Mouse (Mus musculus): Measurements from ENCODE around the gene A930002H24Rik. TPM values are rescaled to one million over a fixed set of nuclear protein-coding genes. Genes with fewer than 3 reads are reported as not detected.

The A930002H24Rik gene
- polyA plus RNA-seq, 1 experiment = not detected

DNA sequence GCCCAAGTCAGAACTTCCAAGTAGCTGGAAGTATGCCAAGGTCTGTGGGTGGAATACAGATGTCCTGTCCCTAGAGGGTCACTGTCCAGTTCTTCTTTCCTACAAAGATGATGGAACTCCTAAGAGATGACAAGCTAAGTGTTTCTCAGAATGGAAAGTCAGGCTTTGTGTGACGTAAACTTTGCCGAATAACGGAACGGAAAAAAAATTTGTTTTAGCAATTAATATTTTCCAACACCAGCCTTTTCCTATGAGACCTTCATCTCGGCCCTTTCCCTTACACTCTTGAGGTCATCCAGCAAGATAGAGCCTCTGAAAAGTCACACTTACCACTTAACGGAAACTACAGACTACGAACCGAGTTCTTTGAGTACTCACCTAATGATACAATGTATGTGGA, 25.4 kb downstream of the A930002H24Rik start:
- no peaks in the 10 kb centered on the region for H3K27me3 ChIP-seq (ENCODE audit: control insufficient read depth, insufficient read depth, low read length)
- no peaks in the 10 kb centered on the region for H3K36me3 ChIP-seq (ENCODE audit: control insufficient read depth, insufficient read depth, low read length)
- H3K4me3 ChIP-seq (ENCODE audit: low read depth, low read length) = no peak overlapping the region
- no peak overlapping the region for H3K27ac ChIP-seq (ENCODE audit: insufficient read depth, low read depth, low read length)
- TF ChIP-seq CTCF (IDR thresholded peaks at IDR 0.05; ENCODE audit: extremely low read depth, insufficient read length, insufficient replicate concordance, low read depth, low read length) (no peak), POLR2A (IDR thresholded peaks at IDR 0.05; ENCODE audit: low read depth, low read length) (no peak)
- H3K4me1 ChIP-seq (ENCODE audit: control insufficient read depth, insufficient read depth, insufficient read length, low read length) = no peaks in the 10 kb centered on the region
- 82% methylated on average over 8 of the region's 8 CpGs for WGBS

DNA sequence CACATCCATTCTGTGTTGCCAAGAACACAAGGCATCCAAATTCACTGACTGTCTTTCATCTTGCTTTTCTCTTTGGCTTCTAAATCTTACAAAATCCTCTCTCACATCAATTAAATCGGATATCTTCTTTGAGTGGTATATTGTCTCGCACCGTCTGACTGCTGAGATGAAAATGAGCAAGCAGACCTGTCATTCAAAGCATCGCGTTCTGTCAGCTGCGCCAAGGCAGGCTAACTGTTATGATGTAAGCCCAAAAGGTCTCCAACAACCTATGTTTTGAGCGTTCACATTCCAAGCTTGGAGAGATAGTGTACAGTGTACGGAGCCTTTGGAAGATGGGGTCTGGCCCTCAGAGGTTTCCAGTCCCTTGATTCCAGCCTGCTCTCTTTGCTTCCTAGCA, 26.9 kb downstream of the A930002H24Rik start:
- H3K36me3 ChIP-seq (ENCODE audit: control insufficient read depth, insufficient read depth, low read length) = no peaks in the 10 kb centered on the region
- 87% methylated on average over 8 of the region's 8 CpGs for WGBS
- no peak overlapping the region for H3K4me3 ChIP-seq (ENCODE audit: low read depth, low read length)
- no peaks in the 10 kb centered on the region for H3K4me1 ChIP-seq (ENCODE audit: control insufficient read depth, insufficient read depth, insufficient read length, low read length)
- H3K27ac ChIP-seq (ENCODE audit: insufficient read depth, low read depth, low read length) = no peak overlapping the region
- no peaks in the 10 kb centered on the region for H3K27me3 ChIP-seq (ENCODE audit: control insufficient read depth, insufficient read depth, low read length)
- no peak for TF ChIP-seq POLR2A (IDR thresholded peaks at IDR 0.05; ENCODE audit: low read depth, low read length)
- TF ChIP-seq CTCF (IDR thresholded peaks at IDR 0.05; ENCODE audit: extremely low read depth, insufficient read length, insufficient replicate concordance, low read depth, low read length) = no peak

DNA sequence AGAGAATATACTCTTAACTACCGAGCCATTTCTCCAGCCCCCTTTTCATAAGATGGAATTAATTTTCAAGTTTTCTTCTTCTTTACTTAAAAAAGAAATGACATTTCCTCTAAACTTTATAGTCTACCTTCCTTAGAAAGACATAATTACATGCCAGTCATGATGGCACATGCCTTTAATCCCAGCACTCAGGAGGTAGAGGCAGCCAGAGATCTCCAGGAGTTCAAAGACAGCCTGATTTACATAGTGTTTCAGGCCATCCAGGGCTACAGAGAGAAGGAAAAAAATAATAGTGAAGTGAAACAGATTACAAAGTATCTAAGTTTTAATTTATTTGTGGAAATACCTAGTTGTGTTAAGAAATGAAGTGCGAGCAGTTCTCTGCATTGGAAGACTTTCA, 27.4 kb downstream of the A930002H24Rik start:
- Histone ChIP-seq H3K4me3 (ENCODE audit: low read depth, low read length) (no peak overlapping the region), H3K36me3 (ENCODE audit: control insufficient read depth, insufficient read depth, low read length) (no peaks in the 10 kb centered on the region), H3K27me3 (ENCODE audit: control insufficient read depth, insufficient read depth, low read length) (no peaks in the 10 kb centered on the region), H3K27ac (ENCODE audit: insufficient read depth, low read depth, low read length) (no peak overlapping the region), H3K4me1 (ENCODE audit: control insufficient read depth, insufficient read depth, insufficient read length, low read length) (no peaks in the 10 kb centered on the region)
- WGBS = 82% methylated on average over 2 of the region's 2 CpGs
- TF ChIP-seq CTCF (IDR thresholded peaks at IDR 0.05; ENCODE audit: extremely low read depth, insufficient read length, insufficient replicate concordance, low read depth, low read length) (no peak), POLR2A (IDR thresholded peaks at IDR 0.05; ENCODE audit: low read depth, low read length) (no peak)

DNA sequence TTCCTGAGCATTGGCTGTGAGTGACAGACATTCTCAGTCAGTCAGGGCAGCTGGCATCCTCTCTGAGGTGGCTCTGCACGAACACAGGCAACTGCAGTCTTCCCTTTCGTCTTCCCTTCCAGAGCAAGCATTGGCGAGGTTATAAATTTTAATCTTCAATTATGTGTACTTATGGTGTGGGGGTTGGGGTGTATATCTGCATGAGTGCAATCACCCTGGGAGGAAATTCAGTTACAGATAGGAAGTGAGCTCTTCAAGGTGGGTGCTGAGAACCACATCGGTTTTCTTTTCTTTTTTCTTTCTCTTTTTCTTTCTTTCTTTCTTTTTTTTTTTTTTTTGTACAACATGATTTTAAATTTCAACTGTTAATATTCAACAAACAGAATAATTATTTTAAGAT, 32.0 kb downstream of the A930002H24Rik start:
- Histone ChIP-seq H3K4me1 (ENCODE audit: control insufficient read depth, insufficient read depth, insufficient read length, low read length) (no peaks in the 10 kb centered on the region), H3K27me3 (ENCODE audit: control insufficient read depth, insufficient read depth, low read length) (no peaks in the 10 kb centered on the region)
- 23% methylated on average over 4 of the region's 4 CpGs for WGBS

DNA sequence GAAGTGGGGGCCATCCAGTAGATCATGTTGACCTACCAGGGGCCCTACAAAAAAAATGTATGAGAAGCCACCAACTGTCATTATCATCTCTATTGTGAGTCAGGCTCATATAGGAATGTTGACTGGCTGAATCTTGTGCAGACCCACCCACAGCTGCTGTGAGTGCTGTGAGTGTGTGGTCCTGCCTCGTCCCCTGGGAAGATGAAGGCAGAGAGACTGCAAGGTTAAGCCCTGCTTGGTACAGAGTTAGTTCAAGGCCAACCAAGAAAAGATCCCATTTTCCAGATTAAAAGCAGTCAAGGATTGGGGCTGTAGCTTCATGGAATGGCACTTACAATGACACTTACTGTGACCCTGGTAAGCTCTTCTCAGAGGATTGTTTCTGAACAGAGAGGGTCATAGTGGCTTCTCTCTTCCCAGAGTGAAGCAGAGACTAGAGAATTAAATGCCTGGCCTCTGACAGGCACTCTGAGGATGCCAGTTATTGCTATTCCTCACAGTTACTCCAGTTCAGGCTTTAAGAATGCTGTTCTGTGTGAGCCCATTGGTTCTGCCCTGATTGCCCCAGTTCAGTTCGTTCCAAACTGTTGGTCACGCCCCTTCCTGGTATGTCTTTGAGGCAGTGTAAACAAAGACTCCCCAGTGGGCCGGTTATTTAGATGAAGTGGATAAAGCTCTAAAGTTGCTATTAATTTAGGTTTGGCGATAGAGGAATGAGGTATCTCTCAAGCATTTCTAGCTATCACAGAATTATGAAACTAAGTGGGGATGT, 34.8 kb downstream of the A930002H24Rik start:
- H3K4me1 ChIP-seq (ENCODE audit: control insufficient read depth, insufficient read depth, insufficient read length, low read length) = no peaks in the 10 kb centered on the region

More for the DNA sequence above, 32.0 kb downstream of the A930002H24Rik start:
- no peak overlapping the region for H3K4me3 ChIP-seq (ENCODE audit: low read depth, low read length)
- H3K27ac ChIP-seq (ENCODE audit: insufficient read depth, low read depth, low read length) = no peak overlapping the region
- TF ChIP-seq CTCF (IDR thresholded peaks at IDR 0.05; ENCODE audit: extremely low read depth, insufficient read length, insufficient replicate concordance, low read depth, low read length) (no peak), POLR2A (IDR thresholded peaks at IDR 0.05; ENCODE audit: low read depth, low read length) (no peak)
- no peaks in the 10 kb centered on the region for H3K36me3 ChIP-seq (ENCODE audit: control insufficient read depth, insufficient read depth, low read length)

DNA sequence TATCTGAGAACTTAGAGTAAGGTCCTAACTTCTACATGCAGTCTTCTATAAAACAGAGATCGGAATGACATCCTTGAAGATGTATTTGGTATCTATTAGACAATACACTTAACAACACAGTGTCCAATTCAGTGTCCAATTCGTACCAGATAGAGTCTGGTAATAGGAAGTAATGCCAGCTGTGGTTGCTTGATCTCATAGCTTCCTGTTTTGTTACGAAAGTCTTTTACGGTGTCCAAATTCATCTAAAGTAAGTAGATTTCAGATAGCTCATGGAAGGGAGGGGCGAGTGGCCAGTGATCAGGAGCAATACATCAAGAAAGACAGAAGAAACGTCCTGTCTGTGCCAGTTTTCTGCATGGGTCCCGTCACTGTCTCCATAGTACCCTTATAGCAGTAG, 36.8 kb downstream of the A930002H24Rik start:
- H3K27ac ChIP-seq (ENCODE audit: insufficient read depth, low read depth, low read length) = no peak overlapping the region
- no peaks in the 10 kb centered on the region for H3K27me3 ChIP-seq (ENCODE audit: control insufficient read depth, insufficient read depth, low read length)
- no peaks in the 10 kb centered on the region for H3K4me1 ChIP-seq (ENCODE audit: control insufficient read depth, insufficient read depth, insufficient read length, low read length)
- H3K36me3 ChIP-seq (ENCODE audit: control insufficient read depth, insufficient read depth, low read length) = no peaks in the 10 kb centered on the region
- TF ChIP-seq CTCF (IDR thresholded peaks at IDR 0.05; ENCODE audit: extremely low read depth, insufficient read length, insufficient replicate concordance, low read depth, low read length) (no peak), POLR2A (IDR thresholded peaks at IDR 0.05; ENCODE audit: low read depth, low read length) (no peak)
- 64% methylated on average over 7 of the region's 7 CpGs for WGBS
- no peak overlapping the region for H3K4me3 ChIP-seq (ENCODE audit: low read depth, low read length)

More for the DNA sequence above, 34.8 kb downstream of the A930002H24Rik start:
- TF ChIP-seq CTCF (IDR thresholded peaks at IDR 0.05; ENCODE audit: extremely low read depth, insufficient read length, insufficient replicate concordance, low read depth, low read length) (no peak), POLR2A (IDR thresholded peaks at IDR 0.05; ENCODE audit: low read depth, low read length) (no peak)
- Histone ChIP-seq H3K4me3 (ENCODE audit: low read depth, low read length) (no peak overlapping the region), H3K27ac (ENCODE audit: insufficient read depth, low read depth, low read length) (no peak overlapping the region), H3K36me3 (ENCODE audit: control insufficient read depth, insufficient read depth, low read length) (no peaks in the 10 kb centered on the region), H3K27me3 (ENCODE audit: control insufficient read depth, insufficient read depth, low read length) (no peaks in the 10 kb centered on the region)
- 34% methylated on average over 5 of the region's 5 CpGs for WGBS

DNA sequence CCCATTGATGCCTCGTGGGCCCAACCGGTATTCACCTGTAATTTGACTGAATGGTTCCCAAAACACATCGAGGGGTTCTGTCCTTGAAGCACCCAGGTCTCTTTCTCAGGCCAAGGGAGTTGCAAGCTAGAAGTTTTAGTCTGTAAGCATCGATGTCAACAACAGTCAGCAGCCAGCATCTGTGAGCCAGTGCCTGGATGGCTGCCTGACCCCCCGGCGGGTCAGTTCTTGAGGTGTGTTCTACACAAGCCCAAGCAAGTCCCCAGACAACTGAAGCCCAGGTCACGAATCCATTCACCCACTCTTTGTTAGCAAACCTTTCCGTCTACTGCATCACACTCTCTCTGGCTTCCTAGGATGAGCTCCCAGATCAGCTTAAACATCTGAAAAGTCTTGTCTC, 37.4 kb downstream of the A930002H24Rik start:
- Histone ChIP-seq H3K36me3 (ENCODE audit: control insufficient read depth, insufficient read depth, low read length) (no peaks in the 10 kb centered on the region), H3K27me3 (ENCODE audit: control insufficient read depth, insufficient read depth, low read length) (no peaks in the 10 kb centered on the region), H3K27ac (ENCODE audit: insufficient read depth, low read depth, low read length) (no peak overlapping the region), H3K4me3 (ENCODE audit: low read depth, low read length) (no peak overlapping the region), H3K4me1 (ENCODE audit: control insufficient read depth, insufficient read depth, insufficient read length, low read length) (no peaks in the 10 kb centered on the region)
- no peak for TF ChIP-seq POLR2A (IDR thresholded peaks at IDR 0.05; ENCODE audit: low read depth, low read length)
- TF ChIP-seq CTCF (IDR thresholded peaks at IDR 0.05; ENCODE audit: extremely low read depth, insufficient read length, insufficient replicate concordance, low read depth, low read length) = no peak
- 85% methylated on average over 8 of the region's 8 CpGs for WGBS
